Mouse (Mus musculus) ovary, adult 10 weeks (tissue): ENCODE measurements around the gene Plekhh1. TPM values are rescaled to one million over a fixed set of nuclear protein-coding genes. Genes with fewer than 3 reads are reported as not detected.

Experiments used
- polyA plus RNA-seq: library from polyadenylated mRNA; stranded (reverse); fragments of 350-450 nt; fragmentation: Illumina TruSeq; extraction: RNeasy Lipid Tissue Mini Kit (QIAGEN cat#74804); gene quantifications from one replicate; pipeline ENCODE4 v1.2.3, GENCODE M21; 2014

The Plekhh1 gene
- 25.8 TPM for polyA plus RNA-seq

GRCm38 (mm10) chr12:79028911-79029861, at the start of gene Plekhh1:
Gene Plekhh1 (plus strand): TSS chr12:79029163.

GRCm38 (mm10) chr12:79007126-79007753, 21.7 kb upstream of the Plekhh1 start, which contains the start of gene Tmem229b:
Gene Tmem229b (minus strand): TSS chr12:79007627.

GRCm38 (mm10) chr12:79089182-79089812, 60.3 kb downstream of the Plekhh1 start, which contains the start of gene Pigh:
Gene Pigh (minus strand): TSS chr12:79089651.

GRCm38 (mm10) chr12:79130299-79131177, 101.6 kb downstream of the Plekhh1 start, which contains the start of gene Arg2:
Gene Arg2 (plus strand): TSS chr12:79130777.

Other genes with a start within 250 kb of the Plekhh1 start
- 87.8 TPM for gene Atp6v1d, start 167.5 kb upstream of the Plekhh1 start, polyA plus RNA-seq
- gene Eif2s1, start 167.3 kb upstream of the Plekhh1 start, polyA plus RNA-seq, result 178 TPM
- gene Plek2, start 122.2 kb upstream of the Plekhh1 start, polyA plus RNA-seq, result 1.5 TPM
- 9.6 TPM for gene Tmem229b, start 21.5 kb upstream of the Plekhh1 start, polyA plus RNA-seq
- gene Pigh, start 60.5 kb downstream of the Plekhh1 start, polyA plus RNA-seq, result 34.4 TPM
- 16.9 TPM for gene Arg2, start 101.6 kb downstream of the Plekhh1 start, polyA plus RNA-seq
- 61.5 TPM for gene Vti1b, start 143.5 kb downstream of the Plekhh1 start, polyA plus RNA-seq
- gene Rdh11, start 163.1 kb downstream of the Plekhh1 start, polyA plus RNA-seq, result 44.9 TPM
- 1.1 TPM for gene Rdh12, start 179.8 kb downstream of the Plekhh1 start, polyA plus RNA-seq